Mouse (Mus musculus): ENCODE measurements around the gene Rbm17. TPM values are rescaled to one million over a fixed set of nuclear protein-coding genes. Genes with fewer than 3 reads are reported as not detected.

Gene Rbm17
- total and polyA plus RNA-seq, 3 experiments, result 32.3 to 67.5 (median 53.2) TPM

GRCm38 (mm10) chr2:11644057-11644456, 40.1 kb upstream of the Rbm17 start:
- H3K4me3 ChIP-seq, result no peak overlapping the region
- no peaks in the 10 kb centered on the region for H3K79me2 ChIP-seq (replicated peaks; ENCODE audit: control insufficient read depth, insufficient read depth, low read length)
- no peaks in the 10 kb centered on the region for H3K27me3 ChIP-seq (ENCODE audit: control insufficient read depth, insufficient read depth, low read length)
- no peaks in the 10 kb centered on the region for H3K36me3 ChIP-seq (ENCODE audit: control insufficient read depth, insufficient read depth, low read length)
- DNase-seq, result no peak
- H3K9ac ChIP-seq (ENCODE audit: low read depth, low read length), result no peak overlapping the region
- intact Hi-C loops (cut with DNase I), result no loop called here
- no peaks in the 10 kb centered on the region for H3K4me1 ChIP-seq (ENCODE audit: control insufficient read depth, insufficient read depth, low read length)
- WGBS, result 84% methylated on average over 1 of the region's 1 CpGs
- TF ChIP-seq POLR2A (IDR thresholded peaks at IDR 0.05; ENCODE audit: insufficient read depth, low read depth, low read length) (no peak), EP300 (IDR thresholded peaks at IDR 0.05; ENCODE audit: insufficient read depth, low read depth, low read length) (no peak), CTCF (IDR thresholded peaks at IDR 0.05) (no peak)
- no peak overlapping the region for H3K27ac ChIP-seq

- Histone ChIP-seq H3K36me3 (ENCODE audit: control insufficient read depth, insufficient read depth, low read length) (no peaks in the 10 kb centered on the region), H3K4me3 (no peak within 1 kb of the TSS), H3K4me1 (ENCODE audit: control insufficient read depth, insufficient read depth, low read length) (no peaks in the 10 kb centered on the region), H3K27ac (no peak within 1 kb of the TSS), H3K27me3 (ENCODE audit: control insufficient read depth, insufficient read depth, low read length) (no peaks in the 10 kb centered on the region), H3K9ac (ENCODE audit: low read depth, low read length) (no peak within 1 kb of the TSS), H3K79me2 (replicated peaks; ENCODE audit: control insufficient read depth, insufficient read depth, low read length) (no peaks in the 10 kb centered on the region)
- TF ChIP-seq CTCF (IDR thresholded peaks at IDR 0.05), result no peak
- TF ChIP-seq POLR2A (IDR thresholded peaks at IDR 0.05; ENCODE audit: insufficient read depth, low read depth, low read length), result no peak
- no peak for TF ChIP-seq EP300 (IDR thresholded peaks at IDR 0.05; ENCODE audit: insufficient read depth, low read depth, low read length)
- WGBS, result 73% methylated on average over 3 of the region's 3 CpGs
- DNase-seq, result no peak
- intact Hi-C loops (cut with DNase I), result no loop called here
Observed at GRCm38 (mm10) chr2:11642451-11642941, 38.5 kb upstream of the Rbm17 start, which contains the start of gene Il2ra. Gene Il2ra, plus strand, starts transcription at chr2:11642807.

DNA sequence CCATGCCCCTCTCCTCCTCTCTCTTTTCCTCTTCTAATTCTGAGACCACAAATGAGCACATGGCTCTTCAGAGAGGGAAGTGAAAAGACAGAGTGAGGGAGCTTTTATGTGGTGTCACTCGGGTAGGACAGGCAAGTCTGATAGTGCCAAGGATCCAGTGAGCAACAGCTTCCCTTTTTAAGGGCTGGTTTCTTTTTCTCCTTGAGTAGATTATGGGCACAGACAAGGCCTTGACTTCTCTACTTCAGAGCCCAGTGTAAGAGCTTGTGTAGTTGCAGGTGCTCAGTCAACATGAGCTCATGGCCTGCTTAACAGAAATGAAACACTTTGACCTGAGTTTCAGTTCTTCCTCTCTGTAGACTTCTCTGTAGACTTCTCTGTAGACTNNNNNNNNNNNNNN, 33.2 kb upstream of the Rbm17 start:
- Histone ChIP-seq H3K79me2 (replicated peaks; ENCODE audit: control insufficient read depth, insufficient read depth, low read length) (no peaks in the 10 kb centered on the region), H3K27me3 (ENCODE audit: control insufficient read depth, insufficient read depth, low read length) (no peaks in the 10 kb centered on the region), H3K36me3 (ENCODE audit: control insufficient read depth, insufficient read depth, low read length) (no peaks in the 10 kb centered on the region), H3K4me3 (no peak overlapping the region), H3K9ac (ENCODE audit: low read depth, low read length) (no peak overlapping the region), H3K4me1 (ENCODE audit: control insufficient read depth, insufficient read depth, low read length) (no peaks in the 10 kb centered on the region), H3K27ac (no peak overlapping the region)
- TF ChIP-seq CTCF (IDR thresholded peaks at IDR 0.05) (no peak), POLR2A (IDR thresholded peaks at IDR 0.05; ENCODE audit: insufficient read depth, low read depth, low read length) (no peak), EP300 (IDR thresholded peaks at IDR 0.05; ENCODE audit: insufficient read depth, low read depth, low read length) (no peak)
- 44% methylated on average over 1 of the region's 1 CpGs for WGBS
- peak in 1 of 2 experiments; percentile 11 for DNase-seq
- intact Hi-C loops (cut with DNase I), result no loop called here

- no peak overlapping the region for H3K27ac ChIP-seq
Observed at GRCm38 (mm10) chr2:11636138-11636480, 32.2 kb upstream of the Rbm17 start.

GRCm38 (mm10) chr2:11635471-11636137, 31.7 kb upstream of the Rbm17 start:
- intact Hi-C loops (cut with DNase I), result no loop called here
- 91% methylated on average over 5 of the region's 5 CpGs for WGBS
- no peak overlapping the region for H3K27ac ChIP-seq
- no peak for TF ChIP-seq POLR2A (IDR thresholded peaks at IDR 0.05; ENCODE audit: insufficient read depth, low read depth, low read length)
- TF ChIP-seq CTCF (IDR thresholded peaks at IDR 0.05), result no peak
- no peak for TF ChIP-seq EP300 (IDR thresholded peaks at IDR 0.05; ENCODE audit: insufficient read depth, low read depth, low read length)
- H3K4me1 ChIP-seq (ENCODE audit: control insufficient read depth, insufficient read depth, low read length), result no peaks in the 10 kb centered on the region
- no peak for DNase-seq
- H3K36me3 ChIP-seq (ENCODE audit: control insufficient read depth, insufficient read depth, low read length), result no peaks in the 10 kb centered on the region
- H3K9ac ChIP-seq (ENCODE audit: low read depth, low read length), result no peak overlapping the region
- H3K79me2 ChIP-seq (replicated peaks; ENCODE audit: control insufficient read depth, insufficient read depth, low read length), result no peaks in the 10 kb centered on the region
- H3K27me3 ChIP-seq (ENCODE audit: control insufficient read depth, insufficient read depth, low read length), result no peaks in the 10 kb centered on the region
- H3K4me3 ChIP-seq, result no peak overlapping the region

More at GRCm38 (mm10) chr2:11636138-11636480, 32.2 kb upstream of the Rbm17 start:
- H3K36me3 ChIP-seq (ENCODE audit: control insufficient read depth, insufficient read depth, low read length), result no peaks in the 10 kb centered on the region
- no peak overlapping the region for H3K4me3 ChIP-seq
- TF ChIP-seq EP300 (IDR thresholded peaks at IDR 0.05; ENCODE audit: insufficient read depth, low read depth, low read length), result no peak
- TF ChIP-seq CTCF (IDR thresholded peaks at IDR 0.05), result no peak
- TF ChIP-seq POLR2A (IDR thresholded peaks at IDR 0.05; ENCODE audit: insufficient read depth, low read depth, low read length), result no peak
- no peak for DNase-seq
- 54% methylated on average over 3 of the region's 3 CpGs for whole genome bisulfite sequencing
- no peaks in the 10 kb centered on the region for H3K27me3 ChIP-seq (ENCODE audit: control insufficient read depth, insufficient read depth, low read length)
- H3K4me1 ChIP-seq (ENCODE audit: control insufficient read depth, insufficient read depth, low read length), result no peaks in the 10 kb centered on the region
- intact Hi-C loops (cut with DNase I), result no loop called here
- no peak overlapping the region for H3K9ac ChIP-seq (ENCODE audit: low read depth, low read length)
- no peaks in the 10 kb centered on the region for H3K79me2 ChIP-seq (replicated peaks; ENCODE audit: control insufficient read depth, insufficient read depth, low read length)

GRCm38 (mm10) chr2:11635035-11635434, 31.1 kb upstream of the Rbm17 start:
- Histone ChIP-seq H3K4me3 (no peak overlapping the region), H3K4me1 (ENCODE audit: control insufficient read depth, insufficient read depth, low read length) (no peaks in the 10 kb centered on the region), H3K79me2 (replicated peaks; ENCODE audit: control insufficient read depth, insufficient read depth, low read length) (no peaks in the 10 kb centered on the region), H3K36me3 (ENCODE audit: control insufficient read depth, insufficient read depth, low read length) (no peaks in the 10 kb centered on the region), H3K27ac (no peak overlapping the region), H3K27me3 (ENCODE audit: control insufficient read depth, insufficient read depth, low read length) (no peaks in the 10 kb centered on the region), H3K9ac (ENCODE audit: low read depth, low read length) (no peak overlapping the region)
- WGBS, result 81% methylated on average over 6 of the region's 6 CpGs
- no peak for TF ChIP-seq POLR2A (IDR thresholded peaks at IDR 0.05; ENCODE audit: insufficient read depth, low read depth, low read length)
- no peak for TF ChIP-seq EP300 (IDR thresholded peaks at IDR 0.05; ENCODE audit: insufficient read depth, low read depth, low read length)
- TF ChIP-seq CTCF (IDR thresholded peaks at IDR 0.05), result no peak
- DNase-seq, result no peak
- intact Hi-C loops (cut with DNase I), result no loop called here

Measured in heart, adult 2 months (tissue).